Mouse (Mus musculus): ENCODE data around the gene Stx12. TPM values are rescaled to one million over a fixed set of nuclear protein-coding genes. Genes with fewer than 3 reads are reported as not detected.

The Stx12 gene
- polyA plus RNA-seq, 1 experiment from 2014 or later = 164 TPM

DNA sequence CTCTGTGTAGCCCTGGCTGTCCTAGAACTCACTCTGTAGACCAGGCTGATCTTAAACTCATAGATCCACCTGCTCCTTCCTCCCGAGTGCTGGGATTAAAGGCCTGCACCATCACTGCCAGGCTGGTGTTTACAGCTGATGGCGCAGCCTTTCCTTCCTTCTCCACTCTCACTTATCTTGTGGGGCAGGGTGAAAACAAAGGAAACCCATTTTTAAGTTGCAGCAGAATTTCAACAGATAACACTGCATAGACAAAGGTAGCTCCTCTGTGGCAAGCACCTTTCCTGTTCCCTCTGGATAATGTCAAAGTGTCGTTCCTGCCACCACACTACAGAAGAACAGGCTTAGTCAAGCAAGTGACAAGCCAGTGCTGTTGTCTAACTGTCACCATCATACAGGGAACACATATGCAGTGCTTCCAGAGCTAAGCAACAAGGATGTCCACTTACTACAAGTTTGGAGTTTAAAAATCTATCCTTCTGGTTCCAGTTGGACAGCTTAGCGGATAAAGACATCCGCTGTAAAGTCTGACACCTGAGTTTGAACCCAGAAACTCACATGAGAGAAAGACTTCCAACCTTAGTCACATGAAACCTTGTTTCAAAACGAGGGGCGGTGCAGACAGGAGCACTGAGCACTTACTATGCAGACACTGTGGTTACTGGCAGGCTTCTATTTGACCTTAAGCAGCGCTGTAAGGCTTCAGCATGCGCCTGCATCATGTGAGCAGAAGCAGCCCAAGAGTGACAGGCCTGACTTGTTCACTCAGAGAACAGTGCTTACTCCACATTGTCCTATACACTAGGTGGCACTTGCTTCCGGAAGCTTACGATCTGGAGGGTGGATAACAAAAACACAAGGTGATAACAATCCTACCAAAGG, 10.6 kb downstream of the Stx12 start:
- no peak for ATAC-seq
- Histone ChIP-seq H3K27me3 (replicated peaks; ENCODE audit: control insufficient read depth, insufficient read depth, low read length) (no peaks in the 10 kb centered on the region), H3K4me3 (replicated peaks; ENCODE audit: low read length) (no peak overlapping the region), H3K27ac (ENCODE audit: low read length) (no peak overlapping the region), H3K4me2 (ENCODE audit: low read length) (no peak overlapping the region), H3K36me3 (ENCODE audit: control insufficient read depth, insufficient read depth) (peaks cover 6% of the 10 kb centered on the region; the same call in 1 of the 2 replicates), H3K4me1 (replicated peaks; ENCODE audit: control insufficient read depth, insufficient read depth, low read length) (no peaks in the 10 kb centered on the region), H3K9me3 (ENCODE audit: control insufficient read depth, low read length) (no peaks in the 10 kb centered on the region), H3K9ac (replicated peaks; ENCODE audit: low read depth, low read length) (no peak overlapping the region)
- 90% methylated on average over 11 of the region's 11 CpGs for WGBS

DNA sequence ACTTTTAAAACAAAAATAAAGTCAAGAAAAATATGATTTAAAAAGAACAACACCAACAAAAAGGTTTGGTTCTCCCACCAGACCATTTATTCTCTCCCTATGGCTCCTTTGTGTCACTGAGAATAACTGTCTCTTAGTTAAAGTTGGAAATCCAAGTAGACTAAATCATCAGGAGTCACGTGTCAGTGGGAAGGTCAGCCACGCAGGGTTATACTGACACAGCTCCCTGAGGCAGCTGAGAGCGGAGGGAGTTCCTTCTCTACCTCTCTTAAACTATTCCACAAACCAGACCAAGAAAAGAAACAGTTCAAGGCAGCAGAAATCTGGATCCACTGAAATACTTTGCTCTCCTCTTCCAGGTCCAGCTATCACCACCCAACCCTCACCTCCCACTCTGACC, 13.2 kb downstream of the Stx12 start:
- no peak overlapping the region for H3K4me2 ChIP-seq (ENCODE audit: low read length)
- WGBS = 92% methylated on average over 3 of the region's 3 CpGs
- H3K27ac ChIP-seq (ENCODE audit: low read length) = no peak overlapping the region
- H3K36me3 ChIP-seq (ENCODE audit: control insufficient read depth, insufficient read depth) = peaks cover 20% of the 10 kb centered on the region
- H3K4me1 ChIP-seq (replicated peaks; ENCODE audit: control insufficient read depth, insufficient read depth, low read length) = no peaks in the 10 kb centered on the region
- H3K9me3 ChIP-seq (ENCODE audit: control insufficient read depth, low read length) = no peaks in the 10 kb centered on the region
- no peaks in the 10 kb centered on the region for H3K27me3 ChIP-seq (replicated peaks; ENCODE audit: control insufficient read depth, insufficient read depth, low read length)
- no peak for ATAC-seq
- H3K4me3 ChIP-seq (replicated peaks; ENCODE audit: low read length) = no peak overlapping the region
- H3K9ac ChIP-seq (replicated peaks; ENCODE audit: low read depth, low read length) = no peak overlapping the region

DNA sequence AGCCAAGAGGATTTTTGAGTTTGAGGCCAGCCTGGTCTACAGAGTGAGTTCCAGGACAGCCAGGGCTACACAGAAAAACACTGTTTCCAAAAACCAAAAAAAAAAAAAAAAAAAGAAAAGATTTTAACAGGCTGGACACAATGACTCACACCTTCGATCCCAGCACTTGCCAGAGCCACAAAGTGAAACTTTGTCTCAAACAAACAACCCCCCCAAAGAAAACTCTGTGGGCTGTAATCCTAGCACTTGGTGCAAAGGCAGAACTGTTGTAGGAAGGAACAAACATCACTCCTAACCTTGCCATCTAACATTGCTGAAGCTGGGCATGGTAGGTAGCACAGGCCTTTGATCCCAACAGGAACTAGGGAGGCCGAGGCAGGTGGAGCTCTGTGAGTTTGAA, 19.5 kb downstream of the Stx12 start:
- Histone ChIP-seq H3K9me3 (ENCODE audit: control insufficient read depth, low read length) (no peaks in the 10 kb centered on the region), H3K4me2 (ENCODE audit: low read length) (no peak overlapping the region), H3K27me3 (replicated peaks; ENCODE audit: control insufficient read depth, insufficient read depth, low read length) (no peaks in the 10 kb centered on the region), H3K4me3 (replicated peaks; ENCODE audit: low read length) (no peak overlapping the region), H3K36me3 (ENCODE audit: control insufficient read depth, insufficient read depth) (peaks cover 27% of the 10 kb centered on the region), H3K9ac (replicated peaks; ENCODE audit: low read depth, low read length) (no peak overlapping the region), H3K4me1 (replicated peaks; ENCODE audit: control insufficient read depth, insufficient read depth, low read length) (no peaks in the 10 kb centered on the region), H3K27ac (ENCODE audit: low read length) (no peak overlapping the region)
- no peak for ATAC-seq
- WGBS = 95% methylated on average over 2 of the region's 2 CpGs

DNA sequence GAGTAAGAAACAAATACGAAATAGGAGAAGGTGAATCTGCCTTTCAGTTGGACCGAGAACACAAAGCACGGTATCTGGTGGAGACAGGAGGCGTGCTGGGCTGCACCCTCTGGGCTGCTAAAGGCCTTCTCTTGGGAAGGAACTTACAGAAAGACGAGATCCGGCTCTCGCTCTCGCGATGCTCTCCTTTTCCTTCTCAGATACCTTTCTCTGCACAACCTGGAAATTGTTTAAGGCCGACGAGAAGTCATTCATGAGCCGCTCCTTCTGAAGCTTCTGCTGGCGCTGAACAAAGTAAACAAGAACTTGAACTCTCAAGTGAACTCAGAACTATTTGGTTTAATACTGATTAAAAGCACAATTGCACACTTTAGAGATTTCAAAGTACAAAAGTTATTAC, 21.3 kb downstream of the Stx12 start:
- Histone ChIP-seq H3K4me2 (ENCODE audit: low read length) (no peak overlapping the region), H3K9me3 (ENCODE audit: control insufficient read depth, low read length) (no peaks in the 10 kb centered on the region), H3K4me1 (replicated peaks; ENCODE audit: control insufficient read depth, insufficient read depth, low read length) (no peaks in the 10 kb centered on the region), H3K9ac (replicated peaks; ENCODE audit: low read depth, low read length) (no peak overlapping the region), H3K4me3 (replicated peaks; ENCODE audit: low read length) (no peak overlapping the region), H3K36me3 (ENCODE audit: control insufficient read depth, insufficient read depth) (peaks cover 21% of the 10 kb centered on the region), H3K27ac (ENCODE audit: low read length) (no peak overlapping the region), H3K27me3 (replicated peaks; ENCODE audit: control insufficient read depth, insufficient read depth, low read length) (no peaks in the 10 kb centered on the region)
- WGBS = 92% methylated on average over 13 of the region's 13 CpGs
- no peak for ATAC-seq

DNA sequence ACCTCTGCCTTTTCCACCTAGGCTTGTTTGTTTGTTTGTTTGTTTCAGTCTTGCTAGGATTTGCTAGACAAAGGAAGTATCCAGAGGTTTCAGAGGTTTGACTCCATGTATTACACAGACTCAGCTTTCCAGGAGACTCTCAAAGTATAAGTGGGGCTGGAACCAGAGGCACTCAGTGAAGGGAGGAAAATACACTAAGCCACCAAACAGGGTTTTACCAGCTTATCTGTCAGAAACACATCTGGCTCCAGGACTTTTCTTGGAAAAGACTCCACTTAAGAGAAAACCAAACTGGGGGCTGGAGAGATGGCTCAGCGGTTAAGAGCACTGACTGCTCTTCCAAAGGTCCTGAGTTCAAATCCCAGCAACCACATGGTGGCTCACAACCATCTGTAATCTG, 23.4 kb downstream of the Stx12 start:
- H3K4me3 ChIP-seq (replicated peaks; ENCODE audit: low read length) = no peak overlapping the region
- no peak for ATAC-seq

DNA sequence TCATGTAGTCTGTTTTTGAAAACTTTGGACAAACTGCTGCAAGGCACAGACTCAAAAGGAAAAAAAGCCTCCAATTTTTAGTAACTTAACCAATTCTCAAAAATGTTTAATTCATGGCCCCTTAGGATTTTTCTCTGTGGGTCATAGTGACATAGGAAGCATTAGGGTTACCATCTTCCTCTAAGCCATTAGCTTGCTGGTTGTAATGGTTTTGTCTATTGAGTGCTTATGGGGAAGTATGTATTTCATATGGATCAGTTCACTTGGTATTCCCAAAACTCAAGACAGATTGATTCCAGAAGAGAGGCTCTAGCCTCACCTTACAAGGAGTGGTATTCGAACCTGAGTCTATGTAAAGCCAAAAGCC, 40.6 kb downstream of the Stx12 start:
- ATAC-seq = no peak
- Histone ChIP-seq H3K36me3 (ENCODE audit: control insufficient read depth, insufficient read depth) (peaks cover 9% of the 10 kb centered on the region), H3K27me3 (replicated peaks; ENCODE audit: control insufficient read depth, insufficient read depth, low read length) (no peaks in the 10 kb centered on the region), H3K27ac (ENCODE audit: low read length) (peak overlapping the region; percentile 78), H3K9ac (replicated peaks; ENCODE audit: low read depth, low read length) (peak overlapping the region; percentile 80), H3K4me1 (replicated peaks; ENCODE audit: control insufficient read depth, insufficient read depth, low read length) (peaks cover 12% of the 10 kb centered on the region), H3K9me3 (ENCODE audit: control insufficient read depth, low read length) (no peaks in the 10 kb centered on the region), H3K4me3 (replicated peaks; ENCODE audit: low read length) (peak overlapping the region; percentile 87), H3K4me2 (ENCODE audit: low read length) (peak overlapping the region; percentile 73)
- 97% methylated on average over 1 of the region's 1 CpGs for WGBS

More for the DNA sequence above, 23.4 kb downstream of the Stx12 start:
- Histone ChIP-seq H3K4me1 (replicated peaks; ENCODE audit: control insufficient read depth, insufficient read depth, low read length) (no peaks in the 10 kb centered on the region), H3K4me2 (ENCODE audit: low read length) (no peak overlapping the region), H3K27me3 (replicated peaks; ENCODE audit: control insufficient read depth, insufficient read depth, low read length) (no peaks in the 10 kb centered on the region), H3K9ac (replicated peaks; ENCODE audit: low read depth, low read length) (no peak overlapping the region), H3K27ac (ENCODE audit: low read length) (no peak overlapping the region), H3K9me3 (ENCODE audit: control insufficient read depth, low read length) (no peaks in the 10 kb centered on the region), H3K36me3 (ENCODE audit: control insufficient read depth, insufficient read depth) (peaks cover 26% of the 10 kb centered on the region)
- WGBS = 96% methylated on average over 1 of the region's 1 CpGs

DNA sequence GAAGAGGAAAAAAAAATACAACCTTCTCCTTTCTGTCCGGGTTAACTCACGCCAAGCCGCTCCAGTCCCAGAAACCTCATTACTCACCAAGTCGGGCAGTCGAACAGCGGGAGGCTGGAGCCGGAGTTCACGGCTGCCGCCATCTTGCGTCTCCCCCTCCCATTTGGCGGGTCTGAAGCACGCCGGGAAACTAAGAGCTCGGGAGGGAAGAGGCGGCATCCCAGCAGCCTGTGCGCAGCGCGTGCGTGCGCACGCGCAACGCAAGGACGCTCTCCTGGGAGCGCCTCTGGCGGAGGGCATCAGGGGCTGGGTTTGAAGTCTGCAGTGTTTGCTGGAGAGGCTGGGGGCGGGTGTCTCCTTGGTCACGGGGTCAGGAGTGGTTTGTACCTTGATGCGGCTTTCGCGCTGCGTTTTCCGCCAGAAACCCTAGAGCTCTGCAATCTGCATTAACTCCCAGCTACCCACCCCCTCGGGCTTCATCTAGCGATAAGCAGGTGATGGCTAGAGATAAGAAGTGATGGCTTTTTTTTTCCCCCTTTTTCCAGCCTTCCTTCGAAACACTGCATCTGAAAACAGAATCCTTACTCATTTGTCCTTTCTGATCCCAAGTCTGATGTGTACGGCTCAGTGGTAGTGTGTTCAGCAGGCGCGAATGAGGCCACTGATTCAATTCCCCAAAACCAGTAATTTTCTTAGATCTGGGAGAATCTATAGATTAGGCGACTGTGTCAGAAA, 41.2 kb downstream of the Stx12 start, which contains the start of gene Ppp1r8:
Ppp1r8 (minus strand) TSS at position 200 of the 735 bp plus-strand sequence.
- WGBS = 1% methylated on average over 40 of the region's 40 CpGs
- no peaks in the 10 kb centered on the region for H3K27me3 ChIP-seq (replicated peaks; ENCODE audit: control insufficient read depth, insufficient read depth, low read length)
- peak within 1 kb of the TSS; percentile 87 for H3K4me3 ChIP-seq (replicated peaks; ENCODE audit: low read length)
- peak; percentile 100 for ATAC-seq
- H3K9ac ChIP-seq (replicated peaks; ENCODE audit: low read depth, low read length) = peak within 1 kb of the TSS; percentile 80
- H3K9me3 ChIP-seq (ENCODE audit: control insufficient read depth, low read length) = no peaks in the 10 kb centered on the region
- H3K36me3 ChIP-seq (ENCODE audit: control insufficient read depth, insufficient read depth) = peaks cover 10% of the 10 kb centered on the region
- H3K4me1 ChIP-seq (replicated peaks; ENCODE audit: control insufficient read depth, insufficient read depth, low read length) = peaks cover 12% of the 10 kb centered on the region
- peak within 1 kb of the TSS; percentile 78 for H3K27ac ChIP-seq (ENCODE audit: low read length)
- peak within 1 kb of the TSS; percentile 78 for H3K4me2 ChIP-seq (ENCODE audit: low read length)

DNA sequence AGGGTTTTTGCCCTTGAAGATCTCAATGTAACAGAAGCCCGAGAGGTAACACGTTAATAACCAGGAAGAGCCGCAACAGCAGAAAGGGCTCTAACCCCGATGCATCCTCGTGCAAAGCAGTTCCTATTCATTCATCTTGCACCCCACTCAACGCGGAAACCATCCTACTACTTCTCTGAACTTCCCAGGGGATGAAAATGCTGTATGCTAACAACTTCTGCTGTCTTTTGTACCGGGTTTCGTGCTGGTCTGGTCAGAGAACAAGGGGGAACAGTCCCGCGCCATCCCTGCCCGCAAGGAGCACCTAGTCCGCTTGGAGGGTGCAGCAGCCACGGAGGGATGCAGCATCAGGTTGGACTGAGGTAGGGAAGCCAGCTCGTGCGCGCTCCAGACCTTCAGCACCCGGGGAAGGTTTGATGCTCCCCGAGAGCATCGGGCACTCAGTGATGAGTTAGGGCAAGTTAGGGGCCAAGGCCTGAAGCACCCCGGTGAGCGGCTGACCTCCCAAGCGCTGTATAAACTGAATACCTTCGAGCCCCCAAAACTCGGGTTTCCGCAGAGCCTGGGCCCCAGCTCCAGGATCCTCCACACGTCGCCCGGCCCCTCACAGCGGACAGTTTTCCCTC, 41.9 kb downstream of the Stx12 start:
- peaks cover 13% of the 10 kb centered on the region for H3K36me3 ChIP-seq (ENCODE audit: control insufficient read depth, insufficient read depth)
- peak; percentile 19 for ATAC-seq
- H3K27ac ChIP-seq (ENCODE audit: low read length) = peak overlapping the region; percentile 48
- H3K4me2 ChIP-seq (ENCODE audit: low read length) = peak overlapping the region; percentile 78
- H3K27me3 ChIP-seq (replicated peaks; ENCODE audit: control insufficient read depth, insufficient read depth, low read length) = no peaks in the 10 kb centered on the region
- peak overlapping the region; percentile 87 for H3K4me3 ChIP-seq (replicated peaks; ENCODE audit: low read length)
- no peaks in the 10 kb centered on the region for H3K9me3 ChIP-seq (ENCODE audit: control insufficient read depth, low read length)
- peak overlapping the region; percentile 80 for H3K9ac ChIP-seq (replicated peaks; ENCODE audit: low read depth, low read length)
- 0% methylated on average over 30 of the region's 30 CpGs for WGBS
- peaks cover 12% of the 10 kb centered on the region for H3K4me1 ChIP-seq (replicated peaks; ENCODE audit: control insufficient read depth, insufficient read depth, low read length)

DNA sequence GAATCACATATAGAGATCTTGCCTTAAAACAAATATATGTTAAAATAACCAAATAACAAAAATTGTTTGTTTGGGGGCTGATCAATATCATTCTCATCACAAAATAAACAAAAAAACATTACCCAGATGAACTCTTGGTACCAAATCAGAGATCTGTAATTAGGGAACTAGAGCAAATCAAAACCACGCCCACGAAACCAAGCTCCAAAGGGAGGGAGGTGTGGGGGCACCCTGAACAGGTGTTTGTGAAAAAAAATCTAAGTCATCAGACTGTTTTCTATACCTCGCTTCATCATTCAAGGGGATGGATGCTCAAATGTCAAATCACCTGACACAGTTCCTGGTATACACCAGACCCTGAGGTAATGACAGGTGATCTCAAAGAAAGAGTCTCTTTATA, 42.8 kb downstream of the Stx12 start:
- peak overlapping the region; percentile 87 for H3K4me3 ChIP-seq (replicated peaks; ENCODE audit: low read length)
- H3K4me2 ChIP-seq (ENCODE audit: low read length) = peak overlapping the region; percentile 78
- peaks cover 12% of the 10 kb centered on the region for H3K4me1 ChIP-seq (replicated peaks; ENCODE audit: control insufficient read depth, insufficient read depth, low read length)
- H3K9me3 ChIP-seq (ENCODE audit: control insufficient read depth, low read length) = no peaks in the 10 kb centered on the region
- WGBS = 84% methylated on average over 3 of the region's 3 CpGs
- no peak for ATAC-seq
- H3K27ac ChIP-seq (ENCODE audit: low read length) = no peak overlapping the region
- H3K9ac ChIP-seq (replicated peaks; ENCODE audit: low read depth, low read length) = peak overlapping the region; percentile 80
- peaks cover 14% of the 10 kb centered on the region for H3K36me3 ChIP-seq (ENCODE audit: control insufficient read depth, insufficient read depth)
- H3K27me3 ChIP-seq (replicated peaks; ENCODE audit: control insufficient read depth, insufficient read depth, low read length) = no peaks in the 10 kb centered on the region
